Mouse (Mus musculus) T-helper 2 cell (primary cell): ENCODE data around the gene Gm6882.
"Not testable (repeated sequence)": the region's sequence is repeated elsewhere in the genome, so short reads cannot be mapped to it uniquely, and the experiment has no call there.

ENCODE experiments used
- in situ Hi-C: fragments of 300-600 bp; cut with MboI, MseI; formaldehyde crosslinking; loops from one replicate; pipeline ENCODE4 v1.15.1; 2025; ENCODE audit warnings: high pct_unique_total_duplicates

Gm6882 gene

DNA sequence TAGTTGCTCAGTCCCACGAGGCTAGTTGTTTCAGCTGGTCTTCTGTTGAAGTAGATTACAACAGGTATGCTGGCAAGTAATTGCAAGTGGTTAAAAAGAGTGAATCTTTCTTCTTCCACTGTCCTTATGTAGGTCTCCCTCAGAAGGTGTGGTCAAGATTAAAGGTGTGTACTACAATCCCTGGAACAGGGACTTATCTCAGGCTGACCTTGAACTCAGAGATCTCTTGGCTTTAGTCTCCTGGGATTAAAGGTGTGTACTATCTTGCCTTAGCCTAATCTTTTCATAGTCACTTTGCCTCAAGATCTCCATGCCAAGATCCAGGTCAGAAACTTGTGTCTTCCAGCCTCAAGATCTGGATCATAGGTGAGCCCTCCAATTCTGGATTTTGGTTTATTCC, at the start of gene Gm6882:
Gene Gm6882, minus strand, starts transcription at position 101 of the 400 bp plus-strand sequence.
- in situ Hi-C loops, result not testable (repeated sequence)
